Mouse (Mus musculus) left cerebral cortex, postnatal 14 days (tissue): Measurements from ENCODE around the gene Flnc. TPM values are rescaled to one million over a fixed set of nuclear protein-coding genes. Genes with fewer than 3 reads are reported as not detected.

Source experiments
- DNase-seq, 2 experiments: peaks; one replicate each; pipeline ENCODE4 v3.0.0; 2021 to 2022; ENCODE audit warnings: low spot score in 2 of 2, mixed read lengths in 1 of 2
- intact Hi-C: fragments of 180-260 bp; cut with DNase I; formaldehyde crosslinking; loops from one replicate; pipeline ENCODE4 v1.15.1; 2025
- total RNA-seq, 2 experiments: library from RNA; stranded (reverse); gene quantifications; 2 replicates each; pipeline ENCODE4 v1.2.3; 2021

The Flnc gene
- total RNA-seq, 2 experiments from 2014 or later = 2.0 to 2.2 TPM

- intact Hi-C loops = no loop called here
- no peak for DNase-seq
Measured at GRCm38 (mm10) chr6:29471137-29471536, 38.1 kb downstream of the Flnc start, which contains the start of gene Atp6v1fnb. Gene Atp6v1fnb (plus strand): TSS chr6:29471437.

- peak; percentile 67 to 72 for DNase-seq
- intact Hi-C loops = no loop called here
Measured at GRCm38 (mm10) chr6:29473941-29474691, 41.1 kb downstream of the Flnc start.

DNA sequence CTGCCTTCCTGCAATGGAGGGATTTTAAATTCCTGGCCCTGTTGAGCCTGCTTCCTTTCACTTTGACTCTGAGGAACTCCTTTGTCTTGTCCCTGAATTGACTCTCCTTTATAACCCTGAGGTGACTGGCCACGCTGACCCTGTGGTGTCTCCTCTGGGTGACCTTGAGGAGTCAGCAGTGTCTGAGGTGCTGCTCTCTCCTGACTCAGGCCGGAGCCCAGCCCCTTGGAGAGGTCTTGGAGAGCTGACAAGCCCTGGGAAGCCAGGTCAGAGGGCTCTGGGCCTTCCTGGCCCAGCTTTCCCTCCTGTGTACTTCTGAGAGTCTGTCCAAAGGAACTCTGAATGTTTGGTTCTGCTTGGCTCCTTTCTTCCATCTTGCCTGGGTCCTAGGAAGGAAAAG, 41.7 kb downstream of the Flnc start:
- intact Hi-C loops = no loop called here
- DNase-seq = no peak

GRCm38 (mm10) chr6:29482691-29483090, 49.6 kb downstream of the Flnc start:
- DNase-seq = no peak
- intact Hi-C loops = no loop called here

DNA sequence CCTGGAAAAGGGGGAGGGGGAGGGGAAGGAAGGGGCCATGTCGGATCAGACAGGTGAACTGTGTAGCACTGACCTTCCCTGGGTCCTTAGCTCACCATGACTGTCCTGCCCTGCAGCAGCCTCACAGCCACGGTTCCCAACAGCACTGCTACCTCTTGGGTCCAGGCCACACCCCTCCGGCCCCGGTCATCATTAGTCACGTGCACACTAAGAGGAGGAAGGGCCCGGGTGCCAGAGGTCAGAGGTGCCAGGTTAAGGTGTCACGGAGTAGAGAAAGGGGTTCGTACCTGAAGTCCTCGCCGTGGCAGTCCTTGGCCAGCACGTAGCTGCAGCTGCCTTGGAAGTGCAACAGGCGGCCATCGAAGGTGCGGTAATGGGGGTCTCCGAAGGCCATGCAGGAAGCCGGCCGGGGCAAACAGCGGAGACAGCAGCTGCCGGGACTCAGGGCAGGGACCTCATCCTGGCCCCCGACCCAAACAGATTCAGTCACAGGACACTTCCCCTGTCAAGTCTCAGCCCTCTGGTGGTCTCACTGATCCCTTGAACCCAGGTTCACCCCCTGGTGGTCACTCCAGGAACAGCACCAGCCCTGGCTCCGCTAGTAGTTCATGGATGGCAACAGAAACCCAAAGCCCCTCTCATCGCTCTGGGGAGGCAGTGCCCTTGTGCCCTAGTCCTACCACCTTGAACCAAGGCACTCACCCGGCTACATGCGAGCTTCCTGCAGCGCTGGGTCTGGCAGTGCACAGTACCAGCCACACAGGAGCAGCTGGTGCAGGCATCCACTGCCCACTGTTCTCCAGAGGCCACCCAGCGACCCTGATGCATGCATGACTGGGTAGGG, 51.9 kb downstream of the Flnc start:
- intact Hi-C loops = no loop called here
- peak in 1 of 2 experiments; percentile 69 for DNase-seq

DNA sequence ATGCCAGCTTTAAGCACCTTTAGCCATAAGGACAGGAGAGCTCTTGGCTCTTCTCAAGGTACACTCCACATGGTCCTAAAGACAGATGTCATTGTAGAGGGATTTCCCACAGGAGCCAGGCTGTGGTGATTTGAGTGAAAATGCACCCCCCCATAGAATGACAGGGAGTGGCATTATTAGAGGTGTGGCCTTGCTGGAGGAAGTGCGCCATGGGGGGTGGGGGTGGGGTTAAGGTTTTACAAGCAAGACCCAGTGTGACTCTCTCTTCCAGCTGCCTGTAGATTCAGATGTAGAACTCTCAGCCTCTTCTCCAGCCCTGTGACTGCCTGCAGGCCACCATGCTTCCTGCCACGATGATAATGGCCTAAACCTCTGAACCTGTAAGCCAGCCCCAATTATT, 52.9 kb downstream of the Flnc start:
- intact Hi-C loops = no loop called here
- no peak for DNase-seq

- no peak for DNase-seq
- intact Hi-C loops = no loop called here
Measured at GRCm38 (mm10) chr6:29494101-29494500, 61.0 kb downstream of the Flnc start.

DNA sequence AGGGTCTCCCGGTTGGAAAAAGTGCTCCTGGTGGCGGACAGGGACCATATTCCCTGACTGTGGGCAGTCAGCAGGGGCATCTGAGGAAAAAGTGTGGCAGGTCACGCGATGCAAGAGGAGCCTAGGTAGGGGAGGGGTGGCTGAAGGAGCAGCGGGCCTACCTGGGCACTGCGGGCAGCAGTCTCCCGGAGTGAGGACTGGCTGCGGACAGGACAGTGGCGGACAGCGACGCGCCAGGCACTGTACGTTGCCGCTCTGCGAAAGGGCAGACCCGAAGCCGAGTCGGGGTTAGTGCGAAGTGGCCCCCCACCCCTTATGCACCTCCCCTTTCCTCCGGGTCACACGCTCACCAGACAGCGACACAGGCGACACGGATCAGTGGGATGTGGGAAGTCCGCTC, 63.2 kb downstream of the Flnc start:
- DNase-seq = no peak
- intact Hi-C loops = no loop called here

DNA sequence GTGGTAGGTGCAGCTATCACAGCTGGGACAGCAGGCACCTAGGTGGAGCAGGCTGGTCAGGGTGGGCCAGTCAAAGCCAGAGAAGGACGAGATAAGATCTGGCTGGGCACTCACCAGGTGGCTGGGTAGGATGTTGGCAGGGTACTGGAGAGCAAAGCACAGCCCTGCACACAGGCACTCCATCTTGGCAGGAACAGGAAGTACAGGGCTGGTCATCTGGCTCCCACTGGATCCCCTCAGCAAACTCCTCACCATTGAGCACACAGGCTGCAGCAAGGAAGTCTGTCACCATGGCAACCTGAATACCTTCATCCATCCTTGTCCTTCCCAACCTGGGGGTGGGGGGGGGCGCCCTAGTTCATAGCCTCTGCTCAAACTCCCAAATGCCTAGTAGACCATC, 64.7 kb downstream of the Flnc start:
- intact Hi-C loops = no loop called here
- DNase-seq = no peak

DNA sequence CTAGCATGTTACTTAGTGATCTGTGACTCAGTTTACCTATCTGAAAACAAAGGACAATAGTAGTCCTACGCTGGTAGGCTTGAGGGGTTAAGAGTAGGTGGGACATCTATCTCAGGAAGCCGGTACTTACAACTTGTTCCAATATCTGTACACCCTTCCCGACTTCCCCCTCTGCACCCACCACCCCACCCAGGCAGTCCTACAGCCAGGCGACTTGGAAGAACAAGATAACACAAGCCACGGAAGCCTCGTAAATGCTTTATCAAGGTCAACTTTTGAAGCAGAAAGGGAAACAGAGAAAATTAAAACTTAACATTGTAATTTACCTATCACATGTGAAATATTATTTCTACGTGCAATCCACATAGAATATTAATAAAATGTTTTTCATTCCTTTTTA, 67.1 kb downstream of the Flnc start:
- intact Hi-C loops = no loop called here
- DNase-seq = no peak

- no peak for DNase-seq
- intact Hi-C loops = no loop called here
Measured at GRCm38 (mm10) chr6:29500810-29501209, 67.8 kb downstream of the Flnc start.

- no peak for DNase-seq
Measured at GRCm38 (mm10) chr6:29501599-29501998, 68.5 kb downstream of the Flnc start.

GRCm38 (mm10) chr6:29505493-29505892, 72.4 kb downstream of the Flnc start:
- intact Hi-C loops = no loop called here
- DNase-seq = no peak

More at GRCm38 (mm10) chr6:29501599-29501998, 68.5 kb downstream of the Flnc start:
- intact Hi-C loops = no loop called here

GRCm38 (mm10) chr6:29506834-29507233, 73.8 kb downstream of the Flnc start:
- no peak for DNase-seq
- intact Hi-C loops = no loop called here

DNA sequence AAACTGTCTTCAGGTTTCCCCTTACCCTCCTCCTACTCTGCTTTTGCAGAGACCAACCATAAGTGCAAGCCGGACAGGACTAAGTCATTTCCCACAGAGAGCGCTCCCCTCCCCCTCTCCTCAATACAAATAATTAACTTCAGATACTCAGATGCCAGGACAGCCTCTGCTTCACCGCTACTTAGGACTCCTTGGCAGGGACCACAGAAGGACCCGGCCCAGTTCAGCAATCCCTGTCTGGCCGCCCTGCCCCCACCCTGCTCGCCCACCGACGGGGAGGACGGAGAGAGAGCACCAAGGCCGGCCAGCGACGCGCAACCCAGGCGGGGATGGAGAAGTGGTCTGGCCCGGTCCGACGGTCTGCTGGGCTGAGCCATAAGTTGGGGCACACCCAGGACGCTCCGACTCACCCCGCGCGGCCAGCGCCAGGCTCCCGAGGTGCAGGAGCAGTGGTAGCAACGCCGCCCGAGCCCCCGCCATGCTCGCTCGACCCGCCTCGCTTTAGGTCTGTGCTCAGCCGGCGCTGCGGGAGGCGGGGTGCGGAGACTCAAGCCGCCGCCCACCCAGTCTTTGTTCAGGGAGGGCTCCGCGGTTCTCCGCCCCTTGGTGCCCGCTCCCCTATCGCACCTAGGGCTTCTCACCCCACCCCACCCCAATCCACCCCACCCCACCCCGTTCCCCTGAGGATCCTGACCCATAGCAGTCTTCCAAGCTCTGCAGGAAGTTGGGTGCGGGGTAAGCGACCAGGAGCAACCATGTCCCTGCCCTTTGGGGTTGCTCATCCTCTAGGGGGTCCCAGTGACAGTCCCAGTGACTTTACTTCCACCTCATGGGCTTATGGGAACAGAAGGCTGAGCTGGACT, 74.6 kb downstream of the Flnc start, which contains the start of gene Kcp:
Kcp (minus strand) TSS at position 506 of the 863 bp plus-strand sequence.
- intact Hi-C loops = no loop called here

DNA sequence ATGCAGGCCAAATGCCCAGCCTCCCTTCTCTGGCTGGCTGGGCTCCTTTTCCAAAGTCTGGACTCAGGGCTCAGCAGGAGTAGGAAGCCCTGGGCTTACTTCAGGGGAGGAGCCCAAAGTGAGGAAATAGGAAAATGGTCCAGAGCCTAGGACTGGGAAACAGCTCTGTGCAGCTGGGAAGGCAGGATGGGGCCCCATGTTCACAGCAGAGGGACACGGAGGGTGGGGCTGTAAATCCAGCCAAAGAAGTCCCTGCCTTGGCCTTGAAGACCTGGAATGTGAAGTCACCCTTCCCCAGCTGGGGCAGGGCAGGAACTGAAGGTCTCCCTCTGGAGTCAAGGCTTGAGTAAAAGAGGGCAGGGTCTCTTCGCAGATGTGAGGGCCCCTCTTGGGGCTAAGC, 76.0 kb downstream of the Flnc start:
- DNase-seq = no peak
- intact Hi-C loops = no loop called here

More for the DNA sequence above, 74.6 kb downstream of the Flnc start, which contains the start of gene Kcp:
- no peak for DNase-seq
